Mouse (Mus musculus) neural tube, embryonic 13.5 days (tissue): ENCODE results near the gene Gm17018. TPM values are rescaled to one million over a fixed set of nuclear protein-coding genes. Genes with fewer than 3 reads are reported as not detected.

Source experiments
- ATAC-seq: fragments of 200-750 bp; cut with Nextera tagmentation; 2 replicates; pipeline ENCODE4 v1.8.0; 2017; ENCODE audit warnings: low read depth, mild to moderate bottlenecking, moderate TSS enrichment, moderate library complexity
- H3K27ac ChIP-seq: fragments of 300-500 bp; sonication (generic); replicated peaks from 2 replicates; pipeline ENCODE4 v1.5.1; 2015; ENCODE audit warnings: moderate library complexity, mild to moderate bottlenecking, inconsistent platforms
- H3K27me3 ChIP-seq: fragments of 300-500 bp; sonication (generic); 2 replicates; pipeline ENCODE4 v1.6.1; 2015; ENCODE audit warnings: mild to moderate bottlenecking, inconsistent platforms
- H3K36me3 ChIP-seq: fragments of 300-500 bp; sonication (generic); 2 replicates; pipeline ENCODE4 v1.6.1; 2015; ENCODE audit warnings: mild to moderate bottlenecking, inconsistent platforms
- H3K4me1 ChIP-seq: fragments of 300-500 bp; sonication (generic); replicated peaks from 2 replicates; pipeline ENCODE4 v1.6.1; 2015; ENCODE audit warnings: inconsistent platforms
- H3K4me2 ChIP-seq: fragments of 300-500 bp; sonication (generic); 2 replicates; pipeline ENCODE4 v1.6.1; 2015; ENCODE audit warnings: inconsistent platforms, mild to moderate bottlenecking, moderate library complexity
- H3K4me3 ChIP-seq: fragments of 300-500 bp; sonication (generic); 2 replicates; pipeline ENCODE4 v1.5.1; 2015; ENCODE audit warnings: mild to moderate bottlenecking, inconsistent platforms
- H3K9ac ChIP-seq: fragments of 300-500 bp; sonication (generic); 2 replicates; pipeline ENCODE4 v1.6.1; 2015; ENCODE audit warnings: moderate library complexity, mild to moderate bottlenecking, inconsistent platforms
- H3K9me3 ChIP-seq: fragments of 300-500 bp; sonication (generic); 2 replicates; pipeline ENCODE4 v1.6.1; 2016; ENCODE audit warnings: inconsistent platforms
- WGBS: fragments of 180-500 bp; shearing (Covaris S2); methylation state at CpG from one replicate; pipeline ENCODE4 v1.1.7; 2015; 5-methylcytosine and 5-hydroxymethylcytosine counted together
- polyA plus RNA-seq: library from polyadenylated mRNA; unstranded; fragments of >200 nt; fragmentation: Nextera tagmentation; extraction: Ambion mirVana; gene quantifications from 2 replicates; pipeline ENCODE4 v1.2.1, GENCODE M21; 2015

The Gm17018 gene
- 63.4 and 66.7 TPM in 2 replicates for polyA plus RNA-seq

DNA sequence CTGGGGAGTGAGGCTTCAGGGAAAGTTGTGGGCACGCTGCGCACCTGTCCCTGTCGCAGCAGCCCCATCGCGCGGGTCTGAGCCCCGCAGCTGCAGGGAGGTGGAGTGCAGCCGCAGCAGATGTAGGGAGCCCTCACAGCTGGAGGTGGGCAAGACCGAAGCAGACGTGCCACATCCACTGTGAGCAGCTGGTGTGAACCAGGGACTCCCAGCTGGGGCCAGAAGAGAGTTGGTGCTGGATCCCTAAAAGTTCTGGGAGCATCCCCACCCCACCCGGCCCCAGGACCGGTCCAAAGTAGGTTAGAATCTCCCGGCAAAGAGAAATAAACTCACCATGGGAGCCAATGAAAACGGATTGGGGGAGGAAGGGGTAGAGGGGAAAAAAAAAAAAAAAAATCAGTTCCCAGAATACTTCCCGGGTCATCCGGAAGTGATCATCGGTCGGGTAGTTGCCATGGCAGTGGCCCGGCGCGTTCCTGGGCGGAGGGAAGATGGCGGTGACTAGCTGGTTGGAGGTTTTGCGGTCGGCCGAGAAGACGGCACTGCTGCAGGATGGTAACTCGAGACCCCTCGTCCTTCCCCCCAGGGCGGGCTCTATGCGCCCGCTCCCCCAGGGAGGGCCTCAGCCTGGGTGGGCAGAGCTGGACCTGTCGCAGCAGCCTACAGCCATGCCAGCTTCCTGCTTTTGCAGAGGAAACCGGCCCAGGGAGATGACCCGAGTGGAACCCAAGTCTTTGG lies at the start of gene Gm17018, which contains the start of gene Poll:
TSS of gene Gm17018 (plus strand) at position 463 of the 738 bp plus-strand sequence.
TSS of gene Poll (minus strand) at position 379 of the 738 bp plus-strand sequence.
- H3K36me3 ChIP-seq, result peaks cover 3% of the 10 kb centered on the region; the same call in 1 of the 2 replicates
- peak within 1 kb of the TSS; percentile 83 for H3K9ac ChIP-seq
- ATAC-seq, result peak; percentile 84
- no peaks in the 10 kb centered on the region for H3K27me3 ChIP-seq
- H3K27ac ChIP-seq, result peak within 1 kb of the TSS; percentile 82
- H3K4me2 ChIP-seq, result peak within 1 kb of the TSS; percentile 94
- under 1% methylated on average over 35 of the region's 35 CpGs for WGBS
- H3K4me3 ChIP-seq, result peak within 1 kb of the TSS; percentile 52
- H3K4me1 ChIP-seq, result peaks cover 23% of the 10 kb centered on the region
- H3K9me3 ChIP-seq, result no peaks in the 10 kb centered on the region

DNA sequence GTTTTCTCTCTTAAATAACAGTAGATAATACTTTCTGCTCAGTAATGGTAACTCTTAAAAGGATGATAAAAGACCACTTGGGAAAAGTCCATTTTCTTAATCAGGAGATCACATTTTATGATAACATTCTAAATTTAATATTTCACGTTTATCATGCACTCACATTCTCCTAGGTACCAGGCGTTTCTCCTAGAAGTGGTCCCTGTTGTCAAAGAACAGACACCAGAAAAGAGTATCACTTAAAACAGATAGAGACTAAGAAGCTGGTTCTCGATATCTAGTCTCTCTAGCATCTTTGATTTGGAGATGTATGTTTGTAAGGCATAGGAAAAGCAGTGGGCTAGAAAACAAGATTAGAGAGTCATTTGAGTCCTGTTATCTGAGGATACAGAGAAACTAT lies 49.7 kb upstream of the Gm17018 start:
- no peak overlapping the region for H3K9ac ChIP-seq
- peak overlapping the region; percentile 46; the same call in 1 of the 2 replicates for H3K27ac ChIP-seq
- H3K4me2 ChIP-seq, result no peak overlapping the region
- no peak for ATAC-seq
- peaks cover 20% of the 10 kb centered on the region for H3K4me1 ChIP-seq
- WGBS, result 83% methylated on average over 3 of the region's 3 CpGs
- peaks cover 31% of the 10 kb centered on the region for H3K36me3 ChIP-seq
- no peak overlapping the region for H3K4me3 ChIP-seq
- no peaks in the 10 kb centered on the region for H3K9me3 ChIP-seq
- H3K27me3 ChIP-seq, result no peaks in the 10 kb centered on the region

DNA sequence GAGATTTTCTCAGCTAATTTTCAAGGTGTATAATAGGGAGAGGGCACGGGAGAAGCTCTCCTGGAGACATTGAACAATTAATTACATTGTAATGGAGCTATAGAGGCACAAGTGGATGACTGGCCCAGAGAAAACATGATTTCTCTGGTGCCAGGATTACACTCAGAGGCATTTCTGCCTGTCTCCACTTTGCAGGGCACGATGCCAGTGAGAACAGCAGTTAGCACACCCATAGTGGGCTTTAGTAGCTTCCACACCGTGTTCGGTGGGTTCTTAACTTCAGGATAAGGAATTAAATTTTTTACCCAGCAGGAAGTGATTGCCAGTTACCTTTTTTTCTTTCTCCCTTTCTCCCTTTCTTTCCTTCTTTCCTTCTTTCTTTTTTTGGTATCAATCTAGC lies 49.0 kb upstream of the Gm17018 start:
- Histone ChIP-seq H3K9me3 (no peaks in the 10 kb centered on the region), H3K27ac (peak overlapping the region; percentile 52), H3K9ac (no peak overlapping the region), H3K27me3 (no peaks in the 10 kb centered on the region), H3K4me1 (peaks cover 17% of the 10 kb centered on the region), H3K4me3 (no peak overlapping the region), H3K4me2 (no peak overlapping the region), H3K36me3 (peaks cover 38% of the 10 kb centered on the region)
- WGBS, result 53% methylated on average over 4 of the region's 4 CpGs
- ATAC-seq, result no peak

GRCm38 (mm10) chr19:45515341-45515740 lies 45.1 kb upstream of the Gm17018 start:
- no peak overlapping the region for H3K27ac ChIP-seq
- no peak overlapping the region for H3K9ac ChIP-seq
- ATAC-seq, result no peak
- no peaks in the 10 kb centered on the region for H3K9me3 ChIP-seq
- no peaks in the 10 kb centered on the region for H3K27me3 ChIP-seq
- H3K4me3 ChIP-seq, result no peak overlapping the region
- H3K36me3 ChIP-seq, result peaks cover 73% of the 10 kb centered on the region
- 80% methylated on average over 2 of the region's 2 CpGs for WGBS
- H3K4me1 ChIP-seq, result peaks cover 17% of the 10 kb centered on the region
- no peak overlapping the region for H3K4me2 ChIP-seq

GRCm38 (mm10) chr19:45516264-45516663 lies 44.2 kb upstream of the Gm17018 start:
- H3K9me3 ChIP-seq, result no peaks in the 10 kb centered on the region
- H3K4me1 ChIP-seq, result peaks cover 10% of the 10 kb centered on the region
- H3K27me3 ChIP-seq, result no peaks in the 10 kb centered on the region
- H3K4me2 ChIP-seq, result no peak overlapping the region
- no peak overlapping the region for H3K4me3 ChIP-seq
- peaks cover 82% of the 10 kb centered on the region for H3K36me3 ChIP-seq
- H3K27ac ChIP-seq, result no peak overlapping the region
- no peak for ATAC-seq
- no peak overlapping the region for H3K9ac ChIP-seq
- 95% methylated on average over 12 of the region's 12 CpGs for WGBS

DNA sequence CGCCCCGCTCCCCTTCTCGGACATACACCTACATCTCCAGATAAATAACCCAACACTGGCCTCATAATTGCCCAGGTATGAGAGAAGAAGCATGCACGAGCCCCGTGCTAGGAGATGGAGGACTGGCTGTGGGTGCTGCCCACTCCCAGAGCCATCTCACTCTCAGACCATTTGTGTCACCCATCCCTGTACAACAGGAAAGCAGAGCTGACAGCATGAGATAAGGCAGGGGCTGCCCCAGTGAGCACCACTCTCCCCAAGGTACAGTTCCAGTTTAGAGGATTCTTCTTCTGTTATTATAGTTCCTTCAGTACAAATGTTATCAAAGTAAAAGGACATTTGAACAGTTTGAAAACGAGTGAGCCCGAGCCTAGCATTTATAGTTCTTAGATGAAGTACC lies 33.0 kb upstream of the Gm17018 start:
- H3K9ac ChIP-seq, result no peak overlapping the region
- no peak overlapping the region for H3K4me2 ChIP-seq
- H3K4me1 ChIP-seq, result peaks cover 13% of the 10 kb centered on the region
- no peak for ATAC-seq
- WGBS, result 91% methylated on average over 7 of the region's 7 CpGs
- no peaks in the 10 kb centered on the region for H3K9me3 ChIP-seq
- no peak overlapping the region for H3K4me3 ChIP-seq
- peaks cover 77% of the 10 kb centered on the region for H3K36me3 ChIP-seq
- H3K27ac ChIP-seq, result no peak overlapping the region
- H3K27me3 ChIP-seq, result no peaks in the 10 kb centered on the region

DNA sequence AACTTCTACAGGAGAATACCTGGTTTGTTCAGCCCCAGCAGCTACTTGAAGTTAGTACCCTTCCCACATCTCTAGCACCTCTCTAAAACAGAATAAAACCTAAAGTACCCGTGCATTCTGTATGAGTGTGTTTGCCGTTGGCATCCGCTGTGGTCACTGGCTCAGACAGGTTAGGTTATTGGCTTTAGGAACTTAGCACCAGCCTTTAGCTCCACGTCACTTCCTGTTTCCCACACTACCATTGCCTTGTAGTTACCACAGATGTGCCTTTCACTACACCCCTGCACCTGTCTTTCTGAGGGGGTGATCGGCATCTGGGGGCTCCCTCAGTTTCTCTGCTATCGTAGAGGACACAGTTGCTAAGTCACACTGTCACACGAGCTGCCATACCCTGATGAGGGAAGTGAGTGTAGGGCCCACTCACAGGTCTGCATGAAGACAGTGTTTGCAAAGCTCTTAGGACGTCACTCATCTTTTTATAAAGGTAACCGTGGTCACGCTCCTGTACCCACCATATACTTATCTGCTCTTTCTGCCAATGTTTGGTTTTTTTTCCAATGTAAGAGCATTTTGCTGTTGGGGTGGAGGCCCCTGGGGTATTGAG lies 32.4 kb upstream of the Gm17018 start:
- no peak overlapping the region for H3K27ac ChIP-seq
- WGBS, result 94% methylated on average over 10 of the region's 10 CpGs
- no peaks in the 10 kb centered on the region for H3K9me3 ChIP-seq
- no peak overlapping the region for H3K4me2 ChIP-seq
- no peak for ATAC-seq
- peaks cover 13% of the 10 kb centered on the region for H3K4me1 ChIP-seq
- no peaks in the 10 kb centered on the region for H3K27me3 ChIP-seq
- H3K9ac ChIP-seq, result no peak overlapping the region
- peaks cover 72% of the 10 kb centered on the region for H3K36me3 ChIP-seq
- H3K4me3 ChIP-seq, result no peak overlapping the region

DNA sequence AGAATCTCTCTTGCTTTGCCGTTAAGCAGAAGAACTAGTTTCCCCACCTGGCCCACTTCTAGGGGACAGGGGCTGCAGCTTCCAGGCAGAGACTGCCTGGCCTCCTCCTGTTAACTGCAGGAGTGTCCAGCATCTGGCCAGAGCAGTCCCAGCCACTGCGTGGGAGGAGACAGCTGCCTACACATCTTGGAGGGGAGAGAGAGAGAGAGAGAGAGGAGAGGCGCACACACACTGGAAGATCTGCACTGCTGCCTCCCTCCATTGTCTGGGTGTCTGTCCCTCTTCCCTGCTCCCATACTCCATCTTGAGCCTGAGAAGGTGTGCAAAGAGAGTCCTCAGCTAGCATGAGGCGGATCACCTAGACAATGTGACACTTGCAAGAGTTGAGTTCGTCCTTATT lies 31.1 kb upstream of the Gm17018 start:
- Histone ChIP-seq H3K9ac (no peak overlapping the region), H3K4me3 (no peak overlapping the region), H3K27me3 (no peaks in the 10 kb centered on the region), H3K9me3 (no peaks in the 10 kb centered on the region), H3K4me2 (no peak overlapping the region), H3K4me1 (peaks cover 23% of the 10 kb centered on the region), H3K36me3 (peaks cover 61% of the 10 kb centered on the region), H3K27ac (peak overlapping the region; percentile 68)
- 75% methylated on average over 5 of the region's 5 CpGs for WGBS
- ATAC-seq, result no peak

- Histone ChIP-seq H3K9ac (no peak overlapping the region), H3K9me3 (no peaks in the 10 kb centered on the region), H3K27me3 (no peaks in the 10 kb centered on the region), H3K4me3 (no peak overlapping the region), H3K4me2 (no peak overlapping the region), H3K4me1 (peaks cover 34% of the 10 kb centered on the region), H3K36me3 (peaks cover 50% of the 10 kb centered on the region), H3K27ac (peak overlapping the region; percentile 68)
- ATAC-seq, result no peak
- 89% methylated on average over 15 of the region's 15 CpGs for WGBS
Observed at GRCm38 (mm10) chr19:45530200-45530995, 30.0 kb upstream of the Gm17018 start.

DNA sequence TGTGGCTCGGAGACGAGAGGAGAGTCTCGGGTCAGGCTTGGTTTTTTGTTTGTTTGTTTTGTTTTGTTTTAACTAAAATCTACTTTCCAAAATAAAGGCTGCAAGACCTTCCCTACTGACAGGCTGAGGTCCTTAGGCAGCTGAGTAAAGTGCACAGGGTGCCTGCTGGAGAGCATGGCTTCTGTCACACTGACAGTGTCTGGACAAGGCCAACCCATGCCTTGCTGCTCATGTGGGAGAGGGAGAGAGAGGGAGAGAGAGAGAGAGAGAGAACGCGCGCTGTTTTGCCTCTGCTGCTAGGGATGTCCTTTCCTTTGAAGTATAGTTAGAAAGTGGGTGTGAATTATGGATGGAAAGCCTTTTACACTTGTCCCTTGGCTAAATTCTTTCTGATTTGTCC lies 28.9 kb upstream of the Gm17018 start:
- no peak for ATAC-seq
- peaks cover 47% of the 10 kb centered on the region for H3K36me3 ChIP-seq
- H3K4me3 ChIP-seq, result no peak overlapping the region
- H3K27me3 ChIP-seq, result no peaks in the 10 kb centered on the region
- no peak overlapping the region for H3K9ac ChIP-seq
- 68% methylated on average over 6 of the region's 6 CpGs for WGBS
- peaks cover 46% of the 10 kb centered on the region for H3K4me1 ChIP-seq
- no peaks in the 10 kb centered on the region for H3K9me3 ChIP-seq
- no peak overlapping the region for H3K27ac ChIP-seq
- no peak overlapping the region for H3K4me2 ChIP-seq

DNA sequence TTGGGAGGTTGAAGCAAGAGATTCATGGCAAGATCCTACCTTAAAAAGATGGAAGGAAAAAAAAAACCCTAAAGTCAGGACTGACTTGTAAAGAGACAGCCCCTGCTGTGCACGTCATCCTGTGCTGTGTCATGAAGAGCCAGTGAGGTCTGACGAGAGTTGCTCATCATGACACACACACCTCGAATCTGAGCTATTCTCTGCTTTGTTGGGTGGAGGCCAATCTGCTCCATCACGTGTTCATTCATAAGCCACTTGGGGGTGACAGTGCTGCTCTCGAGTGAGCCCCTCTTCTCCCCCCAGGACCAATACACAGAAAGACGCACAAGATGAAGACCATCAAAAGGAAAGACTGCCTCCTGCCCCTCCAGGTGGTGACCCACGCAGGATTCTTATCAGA lies 26.8 kb upstream of the Gm17018 start:
- 62% methylated on average over 7 of the region's 7 CpGs for WGBS
- no peak for ATAC-seq

GRCm38 (mm10) chr19:45535214-45535735 lies 25.1 kb upstream of the Gm17018 start:
- Histone ChIP-seq H3K27ac (peak overlapping the region; percentile 78), H3K4me3 (no peak overlapping the region), H3K9me3 (no peaks in the 10 kb centered on the region), H3K27me3 (no peaks in the 10 kb centered on the region; the same call in 1 of the 2 replicates), H3K36me3 (peaks cover 10% of the 10 kb centered on the region), H3K9ac (no peak overlapping the region), H3K4me2 (no peak overlapping the region), H3K4me1 (peaks cover 53% of the 10 kb centered on the region)
- 38% methylated on average over 8 of the region's 8 CpGs for WGBS
- peak; percentile 16; the same call in 1 of the 2 replicates for ATAC-seq

More for the DNA sequence above, 26.8 kb upstream of the Gm17018 start:
- no peak overlapping the region for H3K4me3 ChIP-seq
- H3K27ac ChIP-seq, result no peak overlapping the region
- no peaks in the 10 kb centered on the region for H3K9me3 ChIP-seq
- peaks cover 27% of the 10 kb centered on the region for H3K36me3 ChIP-seq
- no peak overlapping the region for H3K4me2 ChIP-seq
- no peak overlapping the region for H3K9ac ChIP-seq
- H3K4me1 ChIP-seq, result peaks cover 48% of the 10 kb centered on the region
- no peaks in the 10 kb centered on the region; the same call in 1 of the 2 replicates for H3K27me3 ChIP-seq
